Mouse (Mus musculus) heart, adult 11 months (tissue): Measurements from ENCODE around the gene Gm10944.

Experiments
- DNase-seq: peaks from one replicate; pipeline ENCODE4 v3.0.0; 2022

The Gm10944 gene

GRCm38 (mm10) chr10:10681048-10681447 lies at the start of gene Gm10944:
TSS of gene Gm10944 (plus strand) at chr10:10681348.
- DNase-seq: no peak

- no peak for DNase-seq
These were observed 25.2 kb upstream of the Gm10944 start for GRCm38 (mm10) chr10:10655991-10656390.

- no peak for DNase-seq
These were observed 24.5 kb upstream of the Gm10944 start for GRCm38 (mm10) chr10:10656621-10657020.

GRCm38 (mm10) chr10:10659161-10659560 lies 22.0 kb upstream of the Gm10944 start:
- DNase-seq: no peak

- no peak for DNase-seq
These were observed 21.2 kb upstream of the Gm10944 start for GRCm38 (mm10) chr10:10659976-10660375.

- no peak for DNase-seq
These were observed 7.9 kb downstream of the Gm10944 start for GRCm38 (mm10) chr10:10688907-10689667.

GRCm38 (mm10) chr10:10689668-10690223 lies 8.6 kb downstream of the Gm10944 start:
- no peak for DNase-seq

GRCm38 (mm10) chr10:10697497-10697896 lies 16.3 kb downstream of the Gm10944 start:
- DNase-seq: no peak

GRCm38 (mm10) chr10:10700903-10701302 lies 19.8 kb downstream of the Gm10944 start:
- no peak for DNase-seq

- DNase-seq: no peak
These were observed 20.2 kb downstream of the Gm10944 start for GRCm38 (mm10) chr10:10701326-10701725.

- no peak for DNase-seq
These were observed 26.9 kb downstream of the Gm10944 start for GRCm38 (mm10) chr10:10708031-10708430.

- no peak for DNase-seq
These were observed 29.2 kb downstream of the Gm10944 start for GRCm38 (mm10) chr10:10710359-10710758.

- DNase-seq: no peak
These were observed 29.7 kb downstream of the Gm10944 start for GRCm38 (mm10) chr10:10710837-10711236.

- DNase-seq: no peak
These were observed 45.4 kb downstream of the Gm10944 start for GRCm38 (mm10) chr10:10726501-10726900.
